Mouse (Mus musculus) cerebellum, adult 11 months (tissue): ENCODE measurements around the gene Lefty2.
"Not testable (repeated sequence)": the region's sequence is repeated elsewhere in the genome, so short reads cannot be mapped to it uniquely, and the experiment has no call there.

Source experiments
- DNase-seq: peaks from one replicate; pipeline ENCODE4 v3.0.0; 2022

Lefty2 gene

DNA sequence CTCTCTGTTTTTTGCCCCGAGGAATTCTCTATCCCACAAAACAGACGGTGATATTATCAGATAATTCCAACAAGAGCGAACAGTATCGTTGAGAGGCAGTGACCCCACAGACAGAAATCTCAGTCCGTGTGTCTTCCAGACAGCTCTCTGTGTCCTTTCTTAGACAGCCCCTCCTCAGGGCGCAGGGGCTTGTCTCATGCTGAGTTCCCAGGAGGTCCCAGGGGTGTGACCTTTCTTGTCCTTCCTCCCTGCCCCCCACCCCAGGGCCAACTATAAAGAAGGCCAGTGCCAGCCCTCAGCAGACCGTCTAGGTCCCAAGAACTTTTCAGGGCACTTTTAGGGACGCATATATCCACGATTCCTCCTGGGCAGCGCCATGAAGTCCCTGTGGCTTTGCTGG lies at the start of gene Lefty2:
Lefty2 (plus strand) TSS at position 301 of the 400 bp plus-strand sequence.
- DNase-seq, result no peak

DNA sequence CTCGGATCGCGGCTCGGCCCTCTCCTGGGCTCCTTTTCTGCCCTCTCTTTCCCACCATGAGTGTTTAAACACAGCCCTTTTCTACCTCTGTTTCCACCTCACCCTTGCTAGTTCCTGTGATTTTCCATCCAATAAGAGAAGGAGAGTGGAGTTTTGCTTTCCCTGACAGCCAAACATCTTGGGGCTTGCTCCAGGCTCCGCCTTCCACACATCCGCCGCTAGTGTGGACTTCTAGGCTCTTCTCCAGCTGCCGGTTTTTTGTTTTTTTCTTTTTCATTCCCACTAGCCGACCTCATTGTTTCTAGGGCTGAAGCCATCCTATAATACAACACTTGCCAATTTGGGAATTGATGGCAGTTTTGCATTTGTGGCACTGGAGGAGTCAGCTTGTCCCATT lies 44.8 kb upstream of the Lefty2 start:
- peak; percentile 62 for DNase-seq

DNA sequence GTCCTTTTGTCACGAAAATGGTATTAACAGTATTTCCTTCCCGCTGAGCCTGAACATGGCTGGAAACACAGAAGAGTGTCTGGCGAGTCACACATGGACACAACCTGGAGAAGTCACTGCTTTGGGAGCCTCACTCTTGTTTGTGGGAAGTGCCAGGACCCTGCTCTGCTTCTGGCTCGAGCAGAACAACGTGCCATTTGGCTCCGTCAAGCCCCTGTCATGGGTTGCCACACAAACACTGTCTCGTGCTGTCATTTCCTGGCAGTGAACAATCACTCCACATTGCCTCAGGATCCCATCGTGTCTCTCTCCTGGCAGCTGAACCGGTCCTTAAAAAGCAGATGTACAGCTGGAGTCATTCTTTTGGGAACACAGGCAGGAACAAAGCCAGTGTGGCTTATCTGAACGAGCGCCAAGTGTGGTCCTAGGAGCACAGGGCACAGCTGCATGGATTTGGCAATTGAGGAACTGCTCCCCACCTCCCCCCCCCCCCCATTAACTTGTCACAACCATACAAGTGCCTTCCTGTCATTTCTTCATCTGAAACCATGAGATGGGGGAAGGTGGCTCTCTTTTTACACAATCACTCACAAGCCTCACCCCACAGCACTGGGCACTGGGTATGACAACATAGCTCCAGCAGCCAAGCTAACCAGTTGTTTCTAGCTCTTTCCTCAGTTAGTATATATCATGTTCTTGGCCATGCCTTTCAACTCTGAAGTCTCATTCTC lies 44.2 kb upstream of the Lefty2 start:
- peak; percentile 48 for DNase-seq

DNA sequence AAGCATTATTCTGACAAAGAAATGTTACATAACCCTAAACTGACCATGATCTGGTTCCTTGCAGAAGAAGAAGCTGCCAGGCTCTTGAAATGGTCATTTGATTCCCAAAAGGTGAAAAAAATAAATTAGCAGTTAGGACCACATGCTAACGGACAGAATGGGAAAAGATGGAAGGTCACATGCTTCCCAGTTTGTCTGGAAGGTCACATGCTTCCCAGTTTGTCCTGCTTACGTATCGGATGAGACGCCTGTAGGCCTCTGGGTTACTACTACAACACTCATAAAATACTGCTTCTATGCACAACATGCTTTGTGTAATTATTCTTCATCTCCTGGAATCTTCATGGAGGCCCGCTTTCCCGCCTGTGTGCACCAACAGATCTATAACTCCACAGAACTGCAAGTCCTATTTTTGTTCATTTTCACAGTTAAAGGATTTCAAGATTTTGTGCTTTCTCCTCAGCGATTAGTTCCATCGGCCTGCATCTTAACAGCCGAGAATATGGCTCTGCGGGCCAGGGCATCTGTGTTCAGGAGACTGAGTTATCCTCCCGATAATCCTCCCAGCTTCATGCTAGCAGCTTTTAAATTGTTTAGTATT lies 43.1 kb upstream of the Lefty2 start:
- DNase-seq, result no peak

DNA sequence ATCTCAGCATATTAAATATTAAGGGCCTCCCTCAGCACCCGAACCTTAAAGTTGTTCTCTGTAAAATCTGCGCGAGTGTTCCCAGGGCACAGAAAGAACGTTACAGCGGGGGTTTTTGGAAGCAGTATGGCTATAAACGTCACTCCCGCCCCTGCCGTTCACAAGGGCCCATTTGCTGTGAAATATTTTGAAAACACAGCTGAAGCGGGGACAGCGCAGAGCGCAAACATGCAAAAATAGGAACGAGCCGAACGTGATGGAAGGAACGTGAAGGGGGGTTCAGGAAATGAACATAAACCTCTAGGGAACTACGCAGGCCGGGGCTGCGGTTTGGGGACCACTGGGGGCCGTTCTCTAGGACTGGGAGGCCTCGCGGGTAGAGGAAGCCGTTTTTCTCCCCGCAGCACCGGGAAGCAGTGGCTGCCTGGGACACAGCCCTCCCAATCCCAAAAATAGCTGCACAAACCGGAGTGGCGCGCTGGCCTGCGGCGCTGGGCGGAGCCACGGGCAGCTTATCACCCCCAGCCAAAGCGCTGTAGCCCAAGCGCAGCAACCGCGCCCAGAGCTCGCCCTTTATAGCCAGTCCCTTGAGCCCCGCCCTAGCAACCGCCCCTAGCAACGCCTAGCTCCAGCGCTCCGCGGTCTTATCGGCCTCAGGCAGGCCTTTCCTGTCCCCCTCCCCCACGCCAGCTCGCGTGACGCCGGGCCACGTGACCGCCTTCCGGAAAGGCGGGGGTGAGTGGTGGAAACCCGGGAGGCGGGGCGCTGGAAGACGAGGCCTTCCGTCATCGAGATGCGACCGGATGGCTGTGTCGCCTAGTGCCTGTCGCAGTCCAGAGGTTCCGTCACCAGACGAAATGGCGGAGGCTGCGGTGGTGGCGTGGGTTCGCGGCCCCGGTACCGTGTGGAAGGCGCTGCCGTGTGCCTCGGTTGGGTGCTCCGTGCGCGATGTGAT lies 42.3 kb upstream of the Lefty2 start, which contains the start of gene Sde2:
Sde2 (plus strand) TSS at position 812 of the 955 bp plus-strand sequence.
- DNase-seq, result peak; percentile 100

DNA sequence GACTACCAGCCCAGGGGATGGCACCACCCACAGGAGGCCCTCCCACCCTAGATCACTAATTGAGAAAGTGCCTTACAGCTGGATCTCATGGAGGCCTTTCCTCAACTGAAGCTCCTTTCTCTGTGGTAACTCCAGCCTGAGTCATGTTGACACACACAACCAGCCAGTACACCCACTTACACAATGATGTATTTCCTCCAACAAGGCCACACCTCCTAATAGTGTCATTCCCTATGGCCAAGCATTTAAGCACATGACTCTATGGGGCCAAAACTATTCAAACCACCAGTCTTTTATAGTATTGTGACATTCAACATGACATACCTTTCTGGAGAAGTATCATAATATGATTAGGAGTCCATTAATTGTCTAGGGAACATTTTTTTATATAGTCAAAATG lies 34.1 kb upstream of the Lefty2 start:
- no peak for DNase-seq

DNA sequence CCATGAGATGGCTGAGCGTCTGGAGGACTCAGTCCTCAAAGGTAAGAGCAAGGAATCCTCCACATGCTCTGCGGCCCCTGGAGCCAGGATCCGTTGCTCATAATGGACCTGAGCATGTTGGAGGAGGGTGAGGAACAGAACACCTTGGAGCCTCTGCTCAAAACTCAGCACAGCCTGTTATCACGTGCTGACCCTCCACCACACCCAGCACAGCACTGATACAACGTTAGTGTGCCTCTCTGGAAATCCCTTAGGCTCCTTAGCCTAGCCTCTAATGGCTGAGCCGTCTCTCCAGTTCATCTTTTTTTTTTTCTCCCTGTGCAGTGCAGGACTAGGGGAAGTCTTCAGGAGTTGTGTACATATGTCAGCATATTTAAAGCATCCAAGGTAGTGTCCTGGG lies 32.9 kb upstream of the Lefty2 start:
- DNase-seq, result no peak

DNA sequence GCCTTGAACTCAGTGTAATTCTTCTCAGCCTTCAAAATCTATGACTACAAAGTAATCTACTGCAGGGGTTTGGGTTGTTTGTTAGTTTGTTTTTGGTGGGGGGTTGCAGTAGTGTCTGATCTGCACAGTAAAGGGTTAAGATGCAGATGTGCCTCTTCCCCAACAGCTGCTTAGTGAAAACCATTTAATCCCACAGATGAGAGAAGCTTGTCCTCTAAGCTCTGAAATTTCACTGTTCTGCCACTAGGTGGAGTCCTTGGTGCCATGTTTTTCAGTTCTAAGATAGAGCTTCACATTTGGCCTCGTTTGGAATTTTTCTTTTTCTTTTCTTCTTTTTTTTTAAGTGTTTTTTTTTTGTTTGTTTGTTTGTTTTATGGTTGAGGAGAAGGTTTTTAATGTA lies 29.3 kb upstream of the Lefty2 start:
- no peak for DNase-seq

DNA sequence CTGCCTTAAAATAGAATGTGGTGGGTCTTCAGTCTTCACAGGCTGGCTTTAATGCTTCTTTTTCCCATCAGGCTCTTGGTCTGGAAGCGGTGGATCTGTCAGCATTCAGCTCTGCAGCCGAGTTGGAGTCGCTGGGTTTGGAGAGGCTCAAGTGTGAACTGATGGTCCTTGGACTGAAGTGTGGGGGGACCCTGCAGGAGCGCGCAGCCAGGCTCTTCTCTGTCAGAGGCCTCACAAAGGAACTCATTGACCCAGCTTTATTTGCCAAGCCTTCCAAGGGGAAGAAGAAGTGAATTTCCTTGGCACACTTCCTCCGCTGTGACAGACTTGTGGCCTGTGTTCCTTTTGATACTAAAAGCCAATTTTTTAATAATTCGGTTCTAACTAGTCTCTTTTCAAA lies 26.9 kb upstream of the Lefty2 start:
- no peak for DNase-seq

DNA sequence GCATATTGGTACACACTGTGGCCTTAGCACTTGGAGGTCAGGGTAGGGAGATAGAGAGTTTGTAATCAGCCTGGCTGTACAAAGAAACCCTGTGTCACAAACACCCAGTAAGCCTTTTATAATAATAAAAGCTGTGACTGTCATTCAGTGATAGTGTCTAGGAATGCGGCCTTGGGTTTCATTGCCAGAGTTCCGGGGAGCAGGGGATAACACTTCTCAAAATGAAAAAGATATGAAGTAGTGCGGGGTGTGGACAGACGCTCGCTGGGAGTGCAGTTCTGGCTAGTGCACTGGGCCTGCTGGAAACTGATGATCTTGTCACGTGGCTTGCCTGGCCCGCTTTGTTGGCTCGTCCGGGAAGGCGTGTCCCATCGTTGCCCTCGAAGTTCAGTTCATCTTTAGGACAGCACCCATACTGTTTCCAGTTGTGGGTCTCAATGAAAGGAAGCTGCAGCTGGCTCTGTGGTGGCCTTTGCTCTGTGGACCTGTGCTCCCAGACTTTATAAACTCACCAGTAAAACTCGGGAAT lies 22.7 kb upstream of the Lefty2 start:
- DNase-seq, result no peak

DNA sequence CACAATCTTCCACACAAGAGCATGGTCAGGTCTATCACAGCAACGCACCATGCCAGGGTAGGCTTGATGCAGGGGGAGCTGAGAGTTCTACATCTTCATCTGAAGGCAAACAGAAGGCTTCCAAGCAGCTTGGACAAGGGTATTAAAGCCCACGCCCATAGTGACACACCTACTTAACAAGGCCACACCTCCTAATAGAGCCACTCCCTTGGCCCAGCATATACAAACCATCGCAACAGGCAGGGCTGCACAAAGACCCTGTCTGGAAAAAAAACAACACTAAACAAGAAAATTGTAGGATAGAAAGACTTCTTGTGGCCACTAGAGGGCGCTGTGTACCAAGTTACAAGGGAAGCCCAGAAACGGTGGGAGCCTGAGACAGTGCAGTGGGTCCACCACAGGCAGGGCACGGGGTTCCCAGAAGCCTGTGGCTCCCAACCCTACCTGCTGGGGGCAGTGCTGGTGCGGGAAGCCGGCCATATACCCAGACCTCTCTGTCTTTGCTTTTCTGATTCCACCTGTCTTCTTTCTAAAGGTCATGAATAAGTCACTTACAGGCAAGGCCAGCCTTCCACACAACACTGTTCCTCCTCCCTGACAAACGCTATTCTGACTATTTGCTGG lies 18.9 kb upstream of the Lefty2 start:
- peak; percentile 26 for DNase-seq

DNA sequence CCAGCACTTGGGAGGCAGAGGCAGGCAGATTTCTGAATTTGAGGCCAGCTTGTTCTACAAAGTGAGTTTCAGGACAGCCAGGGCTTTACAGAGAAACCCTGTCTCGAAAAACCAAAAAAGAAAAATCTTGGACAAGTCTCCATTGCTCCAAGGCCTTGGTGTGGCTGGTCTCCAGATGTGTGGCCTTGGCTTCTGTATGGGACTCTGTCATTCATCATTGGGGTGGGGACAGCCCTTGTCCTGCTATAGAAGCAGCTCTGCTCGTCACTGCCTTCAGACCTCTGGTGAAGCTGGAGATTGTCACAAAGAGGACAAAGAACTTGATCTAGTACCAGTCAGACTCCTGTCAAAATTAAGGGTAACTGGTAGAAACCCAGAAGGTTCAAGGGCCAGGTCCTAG lies 18.3 kb upstream of the Lefty2 start:
- no peak for DNase-seq

DNA sequence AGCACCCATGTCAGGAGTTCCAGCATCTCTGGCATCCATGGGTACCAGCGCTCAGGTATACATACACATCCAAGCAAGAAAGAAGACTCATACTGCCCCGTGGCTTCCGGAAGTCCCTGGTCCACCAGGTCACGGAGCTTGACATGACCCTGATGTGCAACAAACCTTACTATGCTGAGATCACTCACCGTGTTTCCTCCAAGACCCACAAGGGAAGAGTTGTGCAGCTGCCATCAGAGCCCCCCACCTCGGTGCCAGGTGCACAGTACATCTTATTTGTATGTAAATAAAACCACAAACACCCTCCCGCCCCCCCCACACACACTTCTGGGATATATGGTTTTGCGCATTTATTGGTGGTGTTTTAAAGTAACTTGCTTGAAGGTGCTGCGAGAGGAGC lies 17.8 kb upstream of the Lefty2 start:
- DNase-seq, result no peak

DNA sequence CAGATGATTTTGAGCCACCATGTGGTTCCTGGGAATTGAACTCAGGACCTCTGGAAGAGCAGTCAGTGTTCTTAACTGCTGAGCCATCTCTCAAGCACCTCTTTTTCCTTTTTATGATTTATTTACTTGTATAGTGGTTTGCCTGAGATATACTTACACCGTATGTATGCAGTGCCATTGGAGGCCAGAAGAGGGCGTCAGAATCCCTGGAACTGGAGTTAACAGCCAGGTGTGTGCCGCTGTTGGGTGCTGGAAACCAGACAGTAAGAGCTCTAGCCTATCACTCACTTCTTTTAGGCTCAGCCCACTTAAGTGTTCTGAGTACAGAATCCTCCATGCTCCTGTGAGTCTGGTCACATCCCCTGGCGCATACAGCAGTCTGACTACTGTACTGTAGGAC lies 15.4 kb upstream of the Lefty2 start:
- DNase-seq, result no peak

DNA sequence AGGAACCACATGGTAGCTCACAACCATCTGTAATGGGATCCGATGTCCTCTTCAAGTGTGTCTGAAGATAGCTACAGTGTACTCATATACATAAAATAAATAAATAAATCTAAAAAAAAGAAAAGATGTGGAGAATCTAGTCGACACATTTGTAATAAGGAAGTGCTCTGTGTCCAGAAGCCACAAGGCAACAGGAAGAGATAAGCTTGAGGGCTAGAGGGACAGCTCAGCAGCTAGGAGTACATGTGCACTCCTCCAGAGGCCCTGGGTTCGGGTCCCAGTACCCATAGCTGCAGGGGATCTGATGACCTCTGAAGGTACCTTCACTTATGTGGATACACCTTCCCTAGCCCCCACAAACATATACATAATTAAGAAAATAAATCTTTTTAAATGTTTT lies 11.1 kb upstream of the Lefty2 start:
- DNase-seq, result no peak

DNA sequence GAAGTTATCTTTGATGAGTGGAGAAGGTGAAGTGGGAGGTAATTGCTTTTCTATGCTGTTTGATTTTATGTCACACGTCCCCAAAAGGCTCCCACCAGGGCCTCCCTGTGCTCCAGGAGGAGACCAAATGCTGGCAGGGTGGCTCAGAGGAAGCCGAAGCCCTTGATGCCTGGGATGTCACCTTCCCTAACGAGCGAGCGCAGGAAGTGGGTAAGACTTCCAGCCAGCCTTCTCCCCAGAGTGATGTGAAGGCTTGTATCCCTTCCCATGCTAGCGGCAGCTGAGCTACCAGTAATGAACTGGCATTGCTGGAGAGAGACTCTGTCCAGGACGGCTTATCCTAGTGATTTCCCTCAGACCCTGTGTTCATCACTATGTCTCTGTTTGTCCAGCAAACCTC lies 9.2 kb upstream of the Lefty2 start:
- DNase-seq, result no peak

DNA sequence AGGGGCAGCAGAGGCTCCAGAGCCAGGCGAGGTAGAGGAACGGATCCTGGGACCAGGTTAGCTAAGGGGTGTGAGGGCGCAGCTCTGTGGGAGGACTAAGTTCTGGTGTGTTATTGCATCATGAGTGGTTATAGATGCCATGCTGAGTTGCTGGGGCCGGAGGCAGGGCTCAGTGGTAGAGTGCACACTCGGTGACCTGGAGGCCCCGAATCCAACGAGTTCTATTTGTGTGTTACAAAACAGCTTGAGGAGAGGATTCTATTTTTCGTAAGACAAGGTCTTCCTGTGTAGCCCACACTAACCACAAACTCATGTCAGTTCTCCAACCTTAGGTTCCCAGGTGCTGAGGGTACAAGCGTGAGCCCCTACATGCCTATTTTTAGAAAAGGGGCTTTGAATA lies 8.4 kb upstream of the Lefty2 start:
- no peak for DNase-seq

DNA sequence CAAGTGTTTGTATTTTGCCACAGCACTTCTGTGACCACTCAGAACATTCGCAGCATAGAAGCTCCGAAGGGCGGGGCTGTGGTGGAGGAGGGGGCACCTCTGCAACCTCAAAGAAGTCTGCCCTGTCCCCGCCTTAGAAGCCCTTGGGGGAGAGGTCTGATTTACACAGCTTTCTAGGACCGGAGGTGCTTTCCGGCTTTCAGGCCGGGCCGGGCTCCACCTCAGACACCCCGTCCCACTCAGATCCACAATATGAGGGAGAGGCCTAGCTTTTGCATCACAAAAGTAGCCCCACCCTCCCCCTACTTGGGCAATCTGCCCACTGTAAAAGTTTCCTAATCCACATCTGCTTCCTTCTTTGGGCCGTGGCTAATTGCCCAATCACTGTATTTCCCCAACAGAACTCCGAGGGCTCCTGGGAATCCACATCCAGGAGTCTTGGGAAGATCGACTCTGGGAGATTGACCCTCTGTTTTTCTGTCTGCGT lies 4.3 kb upstream of the Lefty2 start:
- DNase-seq, result no peak

DNA sequence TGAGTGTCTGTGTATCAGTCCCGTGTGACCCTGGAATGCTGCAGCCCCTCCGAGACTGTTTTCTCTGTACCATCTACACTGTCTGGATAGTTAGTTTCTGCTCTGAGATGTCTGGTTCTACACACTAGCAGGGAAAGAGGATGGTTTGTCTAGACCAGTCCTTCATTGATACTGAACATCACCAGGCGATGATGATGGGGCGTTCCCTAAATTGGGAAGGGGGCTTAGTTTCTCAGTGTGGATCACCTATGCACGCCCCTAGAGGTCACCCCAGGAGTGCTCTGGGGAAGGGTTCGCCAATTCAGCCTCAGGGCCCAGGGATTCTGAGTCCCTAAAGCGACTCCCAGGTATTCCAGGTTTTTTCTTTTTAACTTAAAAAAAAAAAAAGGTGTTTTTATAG lies 3.7 kb upstream of the Lefty2 start:
- no peak for DNase-seq

DNA sequence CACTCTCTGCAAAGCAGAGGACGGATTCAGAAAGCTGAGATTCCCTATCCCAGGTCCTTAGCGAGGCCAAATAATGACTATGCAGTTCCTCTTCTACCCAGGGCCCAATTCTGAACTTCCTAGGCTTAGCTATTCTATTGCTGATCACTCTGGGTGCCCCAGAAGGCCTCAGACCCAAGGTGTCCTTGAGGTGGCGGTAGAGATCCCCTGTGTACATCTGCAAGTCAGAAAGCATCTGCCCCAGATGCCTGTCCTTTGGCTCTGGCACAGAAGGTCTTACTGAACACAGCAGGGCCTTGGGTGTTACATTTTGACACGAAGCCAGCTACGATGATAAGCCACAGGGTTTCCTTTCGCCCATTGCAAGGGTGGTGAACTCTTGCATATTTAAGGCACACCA lies 3.1 kb upstream of the Lefty2 start:
- no peak for DNase-seq

DNA sequence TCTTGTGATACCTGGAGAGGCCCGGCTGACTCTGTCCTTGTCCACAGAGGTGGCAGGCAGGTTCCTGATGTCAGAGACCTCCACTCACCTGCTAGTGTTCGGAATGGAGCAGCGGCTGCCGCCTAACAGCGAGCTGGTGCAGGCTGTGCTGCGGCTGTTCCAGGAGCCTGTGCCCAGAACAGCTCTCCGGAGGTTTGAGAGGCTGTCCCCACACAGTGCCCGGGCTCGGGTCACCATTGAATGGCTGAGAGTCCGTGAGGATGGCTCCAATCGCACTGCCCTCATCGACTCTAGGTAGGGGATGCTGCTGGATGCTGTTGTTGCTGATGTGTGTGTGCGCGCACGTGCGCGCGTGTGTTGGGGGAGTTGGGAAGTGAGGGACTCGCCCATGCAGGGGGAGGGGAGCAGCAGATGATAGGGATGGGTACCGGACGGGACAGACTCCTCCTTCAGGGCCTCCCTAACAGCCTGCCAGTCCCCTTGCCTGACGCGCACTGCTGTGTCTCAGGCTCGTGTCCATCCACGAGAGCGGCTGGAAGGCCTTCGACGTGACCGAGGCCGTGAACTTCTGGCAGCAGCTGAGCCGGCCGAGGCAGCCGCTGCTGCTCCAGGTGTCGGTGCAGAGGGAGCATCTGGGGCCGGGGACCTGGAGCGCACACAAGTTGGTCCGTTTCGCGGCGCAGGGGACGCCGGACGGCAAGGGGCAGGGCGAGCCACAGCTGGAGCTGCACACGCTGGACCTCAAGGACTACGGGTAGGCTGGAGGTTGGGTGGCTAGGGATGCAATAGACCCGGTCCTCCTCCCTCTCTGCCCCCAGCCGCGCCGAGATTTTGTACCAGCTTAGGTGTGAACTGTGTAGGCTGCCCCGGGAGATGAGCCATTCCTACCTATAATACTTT lies 1.4 kb downstream of the Lefty2 start:
- not testable (repeated sequence) for DNase-seq

DNA sequence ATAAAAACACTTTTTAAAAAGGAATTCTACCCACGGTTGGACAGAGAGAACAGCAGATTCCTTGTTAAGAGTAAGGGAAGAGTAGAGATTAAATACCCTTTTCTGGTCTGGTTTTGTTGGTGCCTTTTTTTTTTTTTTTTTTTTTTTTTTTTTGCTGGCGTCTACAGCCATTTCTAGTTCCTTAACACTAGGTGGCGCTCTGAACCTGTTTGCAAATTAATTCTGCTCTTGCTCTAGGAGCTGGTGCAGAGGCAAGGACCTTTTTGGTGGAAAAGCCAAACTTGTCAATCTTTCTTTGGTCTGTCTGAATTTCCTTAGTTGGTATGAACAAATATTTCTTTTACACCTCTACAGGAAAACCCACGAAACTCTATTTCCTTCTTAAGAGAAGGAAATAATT lies 8.2 kb downstream of the Lefty2 start:
- no peak for DNase-seq
